Mouse (Mus musculus) intestine, embryonic 14.5 days (tissue): ENCODE results near the gene Gm47289. TPM values are rescaled to one million over a fixed set of nuclear protein-coding genes. Genes with fewer than 3 reads are reported as not detected.

Experiments used
- ATAC-seq: fragments of 200-750 bp; cut with Nextera tagmentation; replicated peaks from 2 replicates; pipeline ENCODE4 v1.8.0; 2017; ENCODE audit warnings: low read depth, moderate number of reproducible peaks, moderate TSS enrichment, moderate library complexity; ENCODE audit not compliant: low FRiP score, low TSS enrichment
- DNase-seq: peaks from one replicate; pipeline ENCODE4 v3.0.0-alpha.2; 2018; ENCODE audit warnings: low spot score
- H3K27ac ChIP-seq: fragments of 300-500 bp; sonication (generic); 2 replicates; pipeline ENCODE4 v1.5.1; 2014; ENCODE audit warnings: low read depth, mild to moderate bottlenecking, control low read depth
- H3K27me3 ChIP-seq: fragments of 300-500 bp; sonication (generic); replicated peaks from 2 replicates; pipeline ENCODE4 v1.6.1; 2014; ENCODE audit warnings: low read length, control low read depth; ENCODE audit not compliant: control insufficient read depth, insufficient read depth
- H3K36me3 ChIP-seq: fragments of 300-500 bp; sonication (generic); 2 replicates; pipeline ENCODE4 v1.6.1; 2014; ENCODE audit warnings: low read length, control low read depth; ENCODE audit not compliant: control insufficient read depth, insufficient read depth
- H3K4me1 ChIP-seq: fragments of 300-500 bp; sonication (generic); replicated peaks from 2 replicates; pipeline ENCODE4 v1.6.1; 2014; ENCODE audit warnings: low read length, control low read depth, mixed read lengths; ENCODE audit not compliant: control insufficient read depth, insufficient read depth
- H3K4me2 ChIP-seq: fragments of 300-500 bp; sonication (generic); 2 replicates; pipeline ENCODE4 v1.6.1; 2014; ENCODE audit warnings: low read length
- H3K4me3 ChIP-seq: fragments of 300-500 bp; sonication (generic); 2 replicates; pipeline ENCODE4 v1.5.1; 2014; ENCODE audit warnings: low read depth, low read length, control low read depth, mixed read lengths
- H3K9ac ChIP-seq: fragments of 300-500 bp; sonication (generic); 2 replicates; pipeline ENCODE4 v1.6.1; 2014; ENCODE audit warnings: mild to moderate bottlenecking, low read length
- H3K9me3 ChIP-seq: fragments of 300-500 bp; sonication (generic); 2 replicates; pipeline ENCODE4 v1.6.1; 2016; ENCODE audit warnings: low read length, control low read depth; ENCODE audit not compliant: control insufficient read depth
- WGBS: fragments of 180-500 bp; shearing (Covaris S2); extraction: QIAGEN DNeasy Blood & Tissue Kit; methylation state at CpG from one replicate; pipeline ENCODE4 v1.1.7; 2014; 5-methylcytosine and 5-hydroxymethylcytosine counted together
- polyA plus RNA-seq: library from polyadenylated mRNA; unstranded; fragments of >200 nt; fragmentation: Nextera tagmentation; extraction: Ambion mirVana; gene quantifications from 2 replicates; pipeline ENCODE4 v1.2.1, GENCODE M21; 2014

Gene Gm47289
- polyA plus RNA-seq, 1 experiment from 2014 or later: not detected

- Histone ChIP-seq H3K27me3 (no peaks in the 10 kb centered on the region), H3K4me1 (no peaks in the 10 kb centered on the region), H3K4me2 (no peak within 1 kb of the TSS), H3K9me3 (peaks cover 4% of the 10 kb centered on the region), H3K9ac (no peak within 1 kb of the TSS), H3K4me3 (no peak within 1 kb of the TSS), H3K27ac (no peak within 1 kb of the TSS), H3K36me3 (no peaks in the 10 kb centered on the region)
- WGBS: 90% methylated on average over 4 of the region's 4 CpGs
- DNase-seq (no peak), ATAC-seq (no peak)
Measured at GRCm38 (mm10) chr9:119208998-119209397, 50.0 kb downstream of the Gm47289 start, which contains the start of gene Slc22a13. Gene Slc22a13, minus strand, starts transcription at chr9:119209098.

Other genes starting within 250 kb of the Gm47289 start
- gene Ctdspl, start 232.7 kb upstream of the Gm47289 start, polyA plus RNA-seq: 21.3 and 22.1 TPM in 2 replicates
- 26.2 and 27.4 TPM in 2 replicates for gene Vill, start 106.4 kb upstream of the Gm47289 start, polyA plus RNA-seq
- gene Plcd1, start 65.7 kb upstream of the Gm47289 start, polyA plus RNA-seq: 22.1 and 30.3 TPM in 2 replicates
- gene Dlec1, start 56.7 kb upstream of the Gm47289 start, polyA plus RNA-seq: 0.37 and 0.67 TPM in 2 replicates
- gene Acaa1b, start 2.1 kb upstream of the Gm47289 start, polyA plus RNA-seq: 2.1 and 2.5 TPM in 2 replicates
- not detected in 2 replicates for gene Slc22a13, start 49.9 kb downstream of the Gm47289 start, polyA plus RNA-seq
- 16.2 and 17.6 TPM in 2 replicates for gene Oxsr1, start 163.3 kb downstream of the Gm47289 start, polyA plus RNA-seq
- 87.7 and 89.4 TPM in 2 replicates for gene Acaa1a, start 180.5 kb downstream of the Gm47289 start, polyA plus RNA-seq
- 30.3 and 32.3 TPM in 2 replicates for gene Myd88, start 182.2 kb downstream of the Gm47289 start, polyA plus RNA-seq
- 11.2 and 12.5 TPM in 2 replicates for gene Xylb, start 198.2 kb downstream of the Gm47289 start, polyA plus RNA-seq
- 0.11 and 0.16 TPM in 2 replicates for gene Slc22a14, start 206.4 kb downstream of the Gm47289 start, polyA plus RNA-seq
- gene Acvr2b, start 243.0 kb downstream of the Gm47289 start, polyA plus RNA-seq: 28.6 and 31.1 TPM in 2 replicates